Mouse (Mus musculus): ENCODE results near the gene Vps51. TPM values are rescaled to one million over a fixed set of nuclear protein-coding genes. Genes with fewer than 3 reads are reported as not detected.

Gene Vps51
- polyA plus RNA-seq, 1 experiment from 2014 or later: 59.5 TPM

- Histone ChIP-seq H3K9me3 (replicated peaks; ENCODE audit: control insufficient read depth, low read length) (no peaks in the 10 kb centered on the region), H3K36me3 (ENCODE audit: control insufficient read depth, insufficient read depth, low read length) (peaks cover 43% of the 10 kb centered on the region), H3K27me3 (replicated peaks; ENCODE audit: control insufficient read depth, insufficient read depth, low read length) (no peaks in the 10 kb centered on the region), H3K4me1 (ENCODE audit: control insufficient read depth, insufficient read depth, low read length) (peaks cover 8% of the 10 kb centered on the region; the same call in 1 of the 2 replicates), H3K4me2 (ENCODE audit: low read length) (peak overlapping the region; percentile 88), H3K9ac (ENCODE audit: low read length) (peak overlapping the region; percentile 71), H3K27ac (ENCODE audit: low read depth, low read length) (no peak overlapping the region), H3K4me3 (ENCODE audit: low read depth, low read length) (peak overlapping the region; percentile 68)
- under 1% methylated on average over 17 of the region's 17 CpGs for WGBS
- ATAC-seq (peak; percentile 80), DNase-seq (ENCODE audit: low spot score) (peak; percentile 80)
Observed at GRCm38 (mm10) chr19:6085417-6085879, 8.4 kb upstream of the Vps51 start.

DNA sequence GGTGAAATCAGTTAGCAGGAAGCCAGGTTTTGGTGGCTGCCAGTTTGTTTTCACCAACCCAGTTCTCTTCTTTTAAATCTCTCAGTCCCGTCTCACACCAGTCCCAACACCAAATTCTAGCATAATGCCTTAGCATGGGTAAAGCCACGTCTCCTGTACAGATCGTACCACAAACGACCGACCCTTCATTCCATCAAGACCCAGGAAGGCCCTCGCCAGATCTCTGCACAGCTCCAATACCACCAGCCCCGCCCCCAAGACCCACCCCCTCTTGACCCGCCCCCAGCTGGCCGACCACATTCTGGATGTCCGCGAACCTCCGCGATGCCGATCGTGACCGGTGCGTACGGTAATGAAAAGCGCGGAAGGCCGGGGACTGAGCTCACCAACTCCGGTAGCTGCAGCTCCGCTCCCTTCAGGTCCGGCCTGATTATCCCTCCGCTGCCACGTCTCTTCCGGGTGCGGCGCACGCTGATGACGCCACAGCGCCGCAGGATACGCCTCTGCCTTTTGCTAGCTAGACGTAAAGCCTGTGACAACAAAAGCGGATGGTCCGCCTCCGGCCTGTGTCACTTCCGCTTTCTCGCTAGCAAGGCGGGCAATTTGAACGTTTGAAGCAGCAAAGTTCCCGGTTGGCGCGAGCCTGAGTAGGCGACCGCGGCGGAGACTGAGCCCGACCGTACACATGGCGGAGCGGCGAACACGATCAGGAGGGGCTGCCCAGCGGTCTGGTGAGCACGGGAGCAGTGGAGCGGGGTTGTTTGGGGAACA, 7.6 kb upstream of the Vps51 start, which contains the start of the genes Zfpl1 and Cdca5:
Gene Zfpl1, minus strand, starts transcription at position 479 of the 771 bp plus-strand sequence.
Gene Cdca5, plus strand, starts transcription at position 506 of the 771 bp plus-strand sequence.
- Histone ChIP-seq H3K4me1 (ENCODE audit: control insufficient read depth, insufficient read depth, low read length) (peaks cover 8% of the 10 kb centered on the region; the same call in 1 of the 2 replicates), H3K4me3 (ENCODE audit: low read depth, low read length) (peak within 1 kb of the TSS; percentile 68), H3K27ac (ENCODE audit: low read depth, low read length) (0 out of 2 replicates have a peak within 1 kb of the TSS, but pooled peaks have one; percentile 39), H3K9me3 (replicated peaks; ENCODE audit: control insufficient read depth, low read length) (no peaks in the 10 kb centered on the region), H3K4me2 (ENCODE audit: low read length) (peak within 1 kb of the TSS; percentile 92), H3K9ac (ENCODE audit: low read length) (peak within 1 kb of the TSS; percentile 71), H3K36me3 (ENCODE audit: control insufficient read depth, insufficient read depth, low read length) (peaks cover 42% of the 10 kb centered on the region), H3K27me3 (replicated peaks; ENCODE audit: control insufficient read depth, insufficient read depth, low read length) (no peaks in the 10 kb centered on the region)
- WGBS: under 1% methylated on average over 58 of the region's 58 CpGs
- ATAC-seq: peak; percentile 95
- DNase-seq (ENCODE audit: low spot score): peak; percentile 99

DNA sequence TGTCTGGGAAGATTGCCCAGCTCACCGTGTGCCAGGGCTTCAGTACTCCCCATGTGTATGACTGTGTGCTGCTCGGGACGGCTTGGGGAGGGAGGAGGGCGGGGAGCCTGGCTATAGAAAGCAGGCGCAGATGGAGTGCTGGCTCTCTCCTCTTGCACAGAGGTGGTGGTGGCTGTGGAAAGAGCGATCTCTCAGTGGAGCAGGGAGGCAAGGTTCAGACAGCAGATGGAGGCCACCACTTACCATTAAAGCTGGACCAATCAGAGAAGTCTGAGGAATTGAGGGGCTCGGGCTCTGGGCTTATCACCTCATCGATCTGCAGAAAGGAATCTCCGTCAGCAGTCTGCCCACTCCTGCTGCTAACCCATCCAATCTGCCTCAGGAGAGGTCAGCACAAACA, 5.1 kb upstream of the Vps51 start, which contains the start of gene Gm28374:
Gene Gm28374, minus strand, starts transcription at position 101 of the 400 bp plus-strand sequence.
- Histone ChIP-seq H3K4me3 (ENCODE audit: low read depth, low read length) (no peak within 1 kb of the TSS), H3K27ac (ENCODE audit: low read depth, low read length) (no peak within 1 kb of the TSS), H3K4me2 (ENCODE audit: low read length) (no peak within 1 kb of the TSS), H3K9ac (ENCODE audit: low read length) (no peak within 1 kb of the TSS), H3K27me3 (replicated peaks; ENCODE audit: control insufficient read depth, insufficient read depth, low read length) (no peaks in the 10 kb centered on the region), H3K36me3 (ENCODE audit: control insufficient read depth, insufficient read depth, low read length) (peaks cover 32% of the 10 kb centered on the region), H3K4me1 (ENCODE audit: control insufficient read depth, insufficient read depth, low read length) (peaks cover 8% of the 10 kb centered on the region; the same call in 1 of the 2 replicates), H3K9me3 (replicated peaks; ENCODE audit: control insufficient read depth, low read length) (no peaks in the 10 kb centered on the region)
- 87% methylated on average over 9 of the region's 9 CpGs for WGBS
- no peak for DNase-seq (ENCODE audit: low spot score)
- ATAC-seq: no peak

DNA sequence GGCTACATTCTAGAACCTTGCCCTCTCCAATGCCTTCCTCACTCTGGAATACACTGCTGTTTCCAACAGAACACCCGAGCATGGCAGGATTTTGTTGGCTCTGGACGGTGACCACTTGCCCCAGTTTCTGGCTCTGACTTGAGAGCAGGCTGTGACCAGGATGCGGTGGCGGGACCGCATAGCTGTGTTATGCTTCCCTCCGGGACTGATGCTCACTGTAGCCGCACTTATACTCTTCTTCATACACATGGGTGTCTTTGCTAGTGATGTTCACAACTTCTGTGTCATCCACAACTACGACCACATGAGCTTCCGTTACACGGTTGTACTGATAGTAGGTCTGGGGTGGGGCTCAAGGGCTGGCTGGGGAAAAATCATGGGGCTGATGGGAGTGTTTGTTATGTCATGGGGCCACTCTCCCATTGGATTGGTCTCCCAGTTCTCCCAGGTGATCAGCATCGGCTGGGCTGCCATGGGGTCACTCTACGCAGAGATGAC, 3.0 kb upstream of the Vps51 start, which contains the start of gene Tmem262:
Gene Tmem262, plus strand, starts transcription at position 51 of the 498 bp plus-strand sequence.
- no peak for ATAC-seq
- DNase-seq (ENCODE audit: low spot score): no peak
- Histone ChIP-seq H3K4me3 (ENCODE audit: low read depth, low read length) (no peak within 1 kb of the TSS), H3K4me1 (ENCODE audit: control insufficient read depth, insufficient read depth, low read length) (peaks cover 13% of the 10 kb centered on the region), H3K9me3 (replicated peaks; ENCODE audit: control insufficient read depth, low read length) (no peaks in the 10 kb centered on the region), H3K27me3 (replicated peaks; ENCODE audit: control insufficient read depth, insufficient read depth, low read length) (no peaks in the 10 kb centered on the region), H3K27ac (ENCODE audit: low read depth, low read length) (no peak within 1 kb of the TSS), H3K9ac (ENCODE audit: low read length) (no peak within 1 kb of the TSS), H3K36me3 (ENCODE audit: control insufficient read depth, insufficient read depth, low read length) (peaks cover 33% of the 10 kb centered on the region), H3K4me2 (ENCODE audit: low read length) (no peak within 1 kb of the TSS)
- 95% methylated on average over 12 of the region's 12 CpGs for WGBS

- DNase-seq (ENCODE audit: low spot score) (no peak), ATAC-seq (no peak)
- no peaks in the 10 kb centered on the region for H3K9me3 ChIP-seq (replicated peaks; ENCODE audit: control insufficient read depth, low read length)
- no peak overlapping the region for H3K4me2 ChIP-seq (ENCODE audit: low read length)
- no peak overlapping the region for H3K4me3 ChIP-seq (ENCODE audit: low read depth, low read length)
- peaks cover 46% of the 10 kb centered on the region for H3K36me3 ChIP-seq (ENCODE audit: control insufficient read depth, insufficient read depth, low read length)
- H3K9ac ChIP-seq (ENCODE audit: low read length): no peak overlapping the region
- H3K27me3 ChIP-seq (replicated peaks; ENCODE audit: control insufficient read depth, insufficient read depth, low read length): no peaks in the 10 kb centered on the region
- H3K27ac ChIP-seq (ENCODE audit: low read depth, low read length): no peak overlapping the region
- 92% methylated on average over 5 of the region's 5 CpGs for WGBS
- peaks cover 7% of the 10 kb centered on the region for H3K4me1 ChIP-seq (ENCODE audit: control insufficient read depth, insufficient read depth, low read length)
Observed at GRCm38 (mm10) chr19:6073889-6074288, 3.1 kb downstream of the Vps51 start.

- 96% methylated on average over 19 of the region's 19 CpGs for WGBS
- H3K27me3 ChIP-seq (replicated peaks; ENCODE audit: control insufficient read depth, insufficient read depth, low read length): no peaks in the 10 kb centered on the region
- H3K9ac ChIP-seq (ENCODE audit: low read length): no peak overlapping the region
- H3K4me3 ChIP-seq (ENCODE audit: low read depth, low read length): no peak overlapping the region
- DNase-seq (ENCODE audit: low spot score): no peak
- H3K36me3 ChIP-seq (ENCODE audit: control insufficient read depth, insufficient read depth, low read length): peaks cover 49% of the 10 kb centered on the region
- H3K9me3 ChIP-seq (replicated peaks; ENCODE audit: control insufficient read depth, low read length): no peaks in the 10 kb centered on the region
- H3K4me1 ChIP-seq (ENCODE audit: control insufficient read depth, insufficient read depth, low read length): peaks cover 10% of the 10 kb centered on the region
- no peak for ATAC-seq
- H3K27ac ChIP-seq (ENCODE audit: low read depth, low read length): no peak overlapping the region
- no peak overlapping the region for H3K4me2 ChIP-seq (ENCODE audit: low read length)
Observed at GRCm38 (mm10) chr19:6071261-6071660, 5.8 kb downstream of the Vps51 start.

GRCm38 (mm10) chr19:6070571-6071250, 6.3 kb downstream of the Vps51 start:
- no peak overlapping the region for H3K9ac ChIP-seq (ENCODE audit: low read length)
- WGBS: 92% methylated on average over 31 of the region's 31 CpGs
- ATAC-seq (no peak), DNase-seq (ENCODE audit: low spot score) (no peak)
- H3K9me3 ChIP-seq (replicated peaks; ENCODE audit: control insufficient read depth, low read length): no peaks in the 10 kb centered on the region
- no peak overlapping the region for H3K4me2 ChIP-seq (ENCODE audit: low read length)
- H3K27me3 ChIP-seq (replicated peaks; ENCODE audit: control insufficient read depth, insufficient read depth, low read length): no peaks in the 10 kb centered on the region
- H3K4me1 ChIP-seq (ENCODE audit: control insufficient read depth, insufficient read depth, low read length): peaks cover 9% of the 10 kb centered on the region; the same call in 1 of the 2 replicates
- no peak overlapping the region for H3K27ac ChIP-seq (ENCODE audit: low read depth, low read length)
- H3K36me3 ChIP-seq (ENCODE audit: control insufficient read depth, insufficient read depth, low read length): peaks cover 49% of the 10 kb centered on the region
- H3K4me3 ChIP-seq (ENCODE audit: low read depth, low read length): no peak overlapping the region

DNA sequence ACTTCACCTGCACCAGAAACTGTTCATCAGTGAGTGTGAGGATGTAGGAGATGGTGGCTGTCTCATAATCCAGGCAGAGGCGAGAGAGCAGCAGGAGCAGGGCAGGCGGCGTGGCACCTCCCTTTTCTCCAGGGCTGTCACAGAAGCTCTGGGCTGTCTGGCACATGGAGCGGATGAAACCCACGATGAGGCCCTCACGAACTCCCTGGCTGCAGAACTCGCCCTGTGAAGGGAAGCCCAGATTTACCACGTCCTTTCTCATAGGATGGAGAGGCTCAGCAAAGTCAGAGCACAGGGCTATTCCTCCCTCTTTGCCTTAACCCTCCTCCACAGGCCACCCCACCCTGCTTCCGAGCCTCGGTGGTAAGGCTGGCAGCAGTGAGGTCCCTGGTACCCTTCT, 7.2 kb downstream of the Vps51 start:
- ATAC-seq: no peak
- 93% methylated on average over 10 of the region's 10 CpGs for WGBS
- no peak overlapping the region for H3K4me3 ChIP-seq (ENCODE audit: low read depth, low read length)

More for the DNA sequence above, 7.2 kb downstream of the Vps51 start:
- DNase-seq (ENCODE audit: low spot score): no peak
- peaks cover 9% of the 10 kb centered on the region; the same call in 1 of the 2 replicates for H3K4me1 ChIP-seq (ENCODE audit: control insufficient read depth, insufficient read depth, low read length)
- no peak overlapping the region for H3K4me2 ChIP-seq (ENCODE audit: low read length)
- no peak overlapping the region for H3K27ac ChIP-seq (ENCODE audit: low read depth, low read length)
- H3K27me3 ChIP-seq (replicated peaks; ENCODE audit: control insufficient read depth, insufficient read depth, low read length): no peaks in the 10 kb centered on the region
- no peaks in the 10 kb centered on the region for H3K9me3 ChIP-seq (replicated peaks; ENCODE audit: control insufficient read depth, low read length)
- peaks cover 44% of the 10 kb centered on the region for H3K36me3 ChIP-seq (ENCODE audit: control insufficient read depth, insufficient read depth, low read length)
- no peak overlapping the region for H3K9ac ChIP-seq (ENCODE audit: low read length)
